Mouse (Mus musculus) bone marrow, adult 2 months (tissue): ENCODE measurements around the gene Bcl2.

Experiments
- CTCF ChIP-seq: fragments of 200-500 bp; IDR thresholded peaks from 2 replicates; pipeline ENCODE4 v1.5.1; 2011; ENCODE audit warnings: low read length, control low read depth; ENCODE audit not compliant: control insufficient read depth, insufficient read depth
- POLR2A ChIP-seq: fragments of 200-500 bp; IDR thresholded peaks from 2 replicates; pipeline ENCODE4 v1.6.1; 2011; ENCODE audit warnings: low read depth, mild to moderate bottlenecking, control low read depth, low read length, borderline replicate concordance; ENCODE audit not compliant: control insufficient read depth

DNA sequence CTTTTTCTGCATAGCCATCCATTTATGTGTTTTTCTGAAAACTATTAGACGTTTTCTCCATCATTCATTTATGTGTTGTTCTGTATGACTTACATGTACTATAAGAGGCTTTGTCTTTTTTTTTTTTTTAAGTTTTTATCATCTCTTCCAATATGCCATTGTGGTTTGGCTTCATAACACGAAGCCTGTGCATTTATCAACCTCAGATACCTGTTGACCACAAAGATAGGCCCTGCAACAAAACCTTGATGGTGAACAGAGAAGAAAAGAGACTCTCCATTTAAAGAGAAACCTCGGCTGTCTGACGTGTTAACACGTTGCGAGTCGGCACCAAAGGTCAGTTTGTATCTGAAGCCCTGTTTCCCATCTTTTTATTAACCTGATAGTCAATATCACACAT lies 3.9 kb downstream of the Bcl2 start:
- TF ChIP-seq CTCF (no peak), POLR2A (no peak)
